Mouse (Mus musculus) heart, embryonic 15.5 days (tissue): ENCODE measurements at regions not wholly inside any gene's neighbourhood (a gene's known extent, or its start where the extent isn't known, plus 50 kb on each side); places are given as distances from the start of the nearest gene placed in this dataset.

ENCODE experiments used
- ATAC-seq: fragments of 200-750 bp; cut with Nextera tagmentation; replicated peaks from 2 replicates; pipeline ENCODE4 v1.8.0; 2017; ENCODE audit warnings: low read depth, moderate TSS enrichment; ENCODE audit not compliant: insufficient number of reproducible peaks, insufficient read depth, low FRiP score
- H3K27ac ChIP-seq: fragments of 300-500 bp; sonication (generic); 2 replicates; pipeline ENCODE4 v1.5.1; 2015; ENCODE audit warnings: mild to moderate bottlenecking, inconsistent platforms
- H3K27me3 ChIP-seq: fragments of 300-500 bp; sonication (generic); 2 replicates; pipeline ENCODE4 v1.6.1; 2015; ENCODE audit warnings: inconsistent platforms
- H3K36me3 ChIP-seq: fragments of 300-500 bp; sonication (generic); 2 replicates; pipeline ENCODE4 v1.6.1; 2015; ENCODE audit warnings: mild to moderate bottlenecking, inconsistent platforms
- H3K4me1 ChIP-seq: fragments of 300-500 bp; sonication (generic); replicated peaks from 2 replicates; pipeline ENCODE4 v1.6.1; 2015; ENCODE audit warnings: inconsistent platforms
- H3K4me2 ChIP-seq: fragments of 300-500 bp; sonication (generic); 2 replicates; pipeline ENCODE4 v1.6.1; 2015; ENCODE audit warnings: inconsistent platforms, mild to moderate bottlenecking, moderate library complexity
- H3K4me3 ChIP-seq: fragments of 300-500 bp; sonication (generic); 2 replicates; pipeline ENCODE4 v1.5.1; 2015; ENCODE audit warnings: mild to moderate bottlenecking, inconsistent platforms
- H3K9ac ChIP-seq: fragments of 300-500 bp; sonication (generic); 2 replicates; pipeline ENCODE4 v1.6.1; 2015; ENCODE audit warnings: mild to moderate bottlenecking, inconsistent platforms
- H3K9me3 ChIP-seq: fragments of 300-500 bp; sonication (generic); replicated peaks from 2 replicates; pipeline ENCODE4 v1.6.1; 2016; ENCODE audit warnings: inconsistent platforms
- WGBS: fragments of 180-500 bp; shearing (Covaris S2); methylation state at CpG from one replicate; pipeline ENCODE4 v1.1.7; 2015; ENCODE audit warnings: mixed read lengths; 5-methylcytosine and 5-hydroxymethylcytosine counted together

DNA sequence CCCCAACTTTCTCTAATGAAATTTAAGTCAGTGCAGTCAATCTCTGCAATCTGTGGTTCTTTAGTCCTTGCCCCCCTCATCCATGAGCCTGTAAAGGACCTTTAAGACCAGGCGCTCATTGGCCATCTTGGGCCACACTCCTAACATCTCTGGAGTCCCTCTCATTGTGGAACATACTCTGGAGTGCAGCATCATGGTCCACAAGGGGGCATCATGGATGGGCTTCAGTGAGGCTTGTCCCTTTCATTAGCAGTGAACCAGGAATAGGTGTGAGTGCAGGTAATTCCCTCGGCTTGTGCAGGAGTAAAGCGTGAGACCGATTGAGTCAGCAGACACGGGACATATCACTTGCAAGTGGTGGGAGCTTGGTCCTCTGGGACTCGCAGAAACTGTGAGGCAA, 137.7 kb downstream of the Sall1 start:
- Histone ChIP-seq H3K27ac (no peak overlapping the region), H3K4me2 (no peak overlapping the region), H3K9me3 (no peaks in the 10 kb centered on the region), H3K36me3 (no peaks in the 10 kb centered on the region), H3K27me3 (peaks cover 91% of the 10 kb centered on the region), H3K9ac (no peak overlapping the region), H3K4me3 (no peak overlapping the region), H3K4me1 (peaks cover 7% of the 10 kb centered on the region)
- 75% methylated on average over 6 of the region's 6 CpGs for WGBS
- ATAC-seq, result no peak

DNA sequence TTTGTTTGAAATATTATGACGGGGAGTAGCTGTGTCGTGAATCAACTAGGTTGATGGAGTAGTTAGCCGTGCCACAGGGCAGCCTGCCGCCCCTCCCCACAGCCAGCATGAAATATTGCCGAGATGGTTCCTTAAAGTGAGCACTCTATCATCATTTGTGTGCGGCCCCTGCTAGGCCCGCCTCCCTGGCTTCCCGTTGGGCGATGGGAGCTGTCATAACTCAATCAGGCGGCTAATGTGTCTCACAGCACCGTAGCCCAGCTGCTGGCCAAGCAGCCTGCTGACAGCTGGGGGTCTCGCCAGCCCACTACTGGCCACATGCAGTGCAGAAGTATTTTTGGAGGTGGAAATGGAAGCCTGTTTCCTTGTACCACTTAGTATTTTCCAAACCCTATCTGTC, 140.9 kb downstream of the Sall1 start:
- ATAC-seq, result no peak
- no peaks in the 10 kb centered on the region for H3K9me3 ChIP-seq
- no peak overlapping the region for H3K27ac ChIP-seq
- no peak overlapping the region for H3K4me3 ChIP-seq
- H3K9ac ChIP-seq, result no peak overlapping the region
- no peak overlapping the region for H3K4me2 ChIP-seq
- H3K36me3 ChIP-seq, result no peaks in the 10 kb centered on the region
- 58% methylated on average over 12 of the region's 12 CpGs for WGBS
- peaks cover 7% of the 10 kb centered on the region for H3K4me1 ChIP-seq
- peaks cover 80% of the 10 kb centered on the region for H3K27me3 ChIP-seq

DNA sequence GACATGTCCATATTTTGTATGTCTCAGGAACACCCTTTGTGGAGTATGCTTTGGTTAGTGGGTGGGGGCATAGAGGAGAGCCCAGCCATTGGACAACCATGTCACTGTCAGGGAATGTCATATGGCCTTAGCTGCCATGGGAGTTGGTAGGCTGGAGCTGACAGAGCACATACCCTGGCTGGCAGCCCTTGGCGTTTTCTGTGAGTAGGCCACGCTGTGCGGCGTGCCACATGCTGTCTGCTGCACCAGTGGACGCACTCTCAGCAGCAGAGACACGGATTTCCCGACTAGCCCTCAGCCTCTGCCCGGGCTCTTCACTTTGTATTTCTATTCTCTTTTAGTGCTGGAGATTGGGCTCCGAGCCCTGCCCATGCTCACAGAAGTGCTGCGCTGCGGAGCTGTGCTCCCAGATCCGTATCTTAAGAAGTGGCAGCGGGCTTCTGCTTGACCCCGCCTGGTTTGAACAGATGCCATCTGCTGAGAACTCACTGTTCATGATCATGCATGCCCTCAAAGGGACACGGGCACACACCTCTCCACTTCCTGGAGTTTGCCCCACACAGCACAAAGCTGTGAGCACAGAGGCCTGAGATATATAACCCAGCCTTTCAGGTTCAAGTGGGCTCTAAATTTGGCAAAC, 160.1 kb downstream of the Sall1 start:
- WGBS, result 76% methylated on average over 15 of the region's 15 CpGs
- Histone ChIP-seq H3K4me1 (peaks cover 7% of the 10 kb centered on the region), H3K9me3 (no peaks in the 10 kb centered on the region), H3K27ac (no peak overlapping the region), H3K4me3 (no peak overlapping the region), H3K4me2 (no peak overlapping the region), H3K9ac (no peak overlapping the region), H3K27me3 (peaks cover 52% of the 10 kb centered on the region), H3K36me3 (no peaks in the 10 kb centered on the region)
- no peak for ATAC-seq

DNA sequence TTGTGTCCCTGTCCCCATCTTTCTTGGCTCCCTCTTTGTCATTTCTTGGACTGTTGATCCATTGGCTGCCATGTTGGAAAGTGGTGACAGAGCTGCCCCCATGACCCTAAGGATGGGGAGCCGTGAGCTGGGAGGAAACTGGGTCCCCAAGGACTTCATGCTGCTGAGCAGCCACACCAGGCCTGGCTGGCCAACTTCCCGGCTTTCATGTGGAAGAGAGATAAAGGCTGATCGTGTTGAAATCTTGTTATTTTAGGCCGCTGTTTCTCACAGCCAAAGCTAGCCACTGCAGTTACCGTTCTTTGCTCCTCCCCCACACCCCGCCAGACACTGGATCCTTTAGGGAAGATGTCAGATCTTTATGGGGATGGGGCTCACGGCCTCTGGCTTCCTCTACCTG, 164.1 kb downstream of the Sall1 start:
- Histone ChIP-seq H3K9ac (no peak overlapping the region), H3K4me2 (no peak overlapping the region), H3K27ac (no peak overlapping the region), H3K4me3 (no peak overlapping the region), H3K9me3 (no peaks in the 10 kb centered on the region), H3K27me3 (peaks cover 63% of the 10 kb centered on the region), H3K4me1 (peaks cover 7% of the 10 kb centered on the region), H3K36me3 (no peaks in the 10 kb centered on the region)
- WGBS, result 20% methylated on average over 7 of the region's 7 CpGs
- ATAC-seq, result peak; percentile 86

DNA sequence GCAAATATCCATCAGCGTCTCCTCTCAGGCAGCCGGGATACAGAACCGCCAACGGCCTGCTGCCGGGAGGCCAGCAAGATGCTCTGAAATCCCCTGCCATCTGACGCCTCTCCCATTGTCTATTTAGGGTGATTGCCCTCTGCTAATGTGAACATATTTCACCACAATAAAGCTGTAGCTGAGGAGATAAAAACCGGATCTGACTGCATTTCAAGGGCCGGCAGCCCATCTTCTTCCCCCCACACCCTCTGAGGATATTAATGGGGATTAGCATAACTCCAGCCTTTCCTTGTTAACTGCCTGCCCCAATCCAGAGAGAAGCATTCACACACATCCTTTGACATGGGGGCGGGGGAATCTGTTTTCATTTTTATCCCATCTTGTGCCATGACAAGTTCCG, 166.0 kb downstream of the Sall1 start:
- ATAC-seq, result no peak
- H3K4me3 ChIP-seq, result no peak overlapping the region
- H3K4me1 ChIP-seq, result peaks cover 7% of the 10 kb centered on the region
- WGBS, result 76% methylated on average over 10 of the region's 10 CpGs
- H3K27me3 ChIP-seq, result peaks cover 61% of the 10 kb centered on the region
- H3K36me3 ChIP-seq, result no peaks in the 10 kb centered on the region
- no peaks in the 10 kb centered on the region for H3K9me3 ChIP-seq
- no peak overlapping the region for H3K9ac ChIP-seq
- no peak overlapping the region for H3K27ac ChIP-seq
- no peak overlapping the region for H3K4me2 ChIP-seq

DNA sequence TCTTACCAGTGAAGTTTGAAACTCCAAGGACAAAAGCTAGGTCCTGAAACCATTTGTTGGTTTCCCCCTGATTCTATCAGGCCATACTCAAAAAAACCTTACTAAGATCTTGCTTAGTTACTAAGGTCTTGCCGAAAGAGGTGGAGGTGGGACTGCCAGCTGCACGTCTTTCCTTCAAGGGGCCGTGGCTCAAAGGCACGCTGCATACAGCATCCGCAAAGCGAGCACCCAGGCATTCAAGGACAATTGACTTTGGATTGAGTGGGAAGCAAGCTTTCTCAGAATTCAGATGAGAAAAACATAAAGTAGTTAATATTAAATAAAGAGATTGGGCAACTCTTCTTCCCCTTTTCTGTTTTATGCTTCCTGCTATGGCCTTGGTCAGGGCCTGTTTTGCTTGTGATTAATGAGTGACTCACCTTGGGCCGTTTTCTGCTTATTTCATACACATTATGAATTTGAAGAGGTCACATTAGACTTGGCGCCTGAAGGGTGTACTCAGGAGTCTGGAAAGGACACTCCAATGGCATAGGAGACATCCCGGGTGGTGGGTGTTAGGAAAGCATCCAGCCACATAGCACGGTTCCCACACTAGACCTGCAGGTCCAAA, 166.1 kb downstream of the Cyld start:
- Histone ChIP-seq H3K27me3 (peaks cover 11% of the 10 kb centered on the region; the same call in 1 of the 2 replicates), H3K9me3 (no peaks in the 10 kb centered on the region), H3K4me1 (no peaks in the 10 kb centered on the region), H3K4me3 (no peak overlapping the region), H3K27ac (no peak overlapping the region), H3K36me3 (no peaks in the 10 kb centered on the region), H3K4me2 (no peak overlapping the region), H3K9ac (no peak overlapping the region)
- ATAC-seq, result no peak
- 82% methylated on average over 10 of the region's 10 CpGs for WGBS

DNA sequence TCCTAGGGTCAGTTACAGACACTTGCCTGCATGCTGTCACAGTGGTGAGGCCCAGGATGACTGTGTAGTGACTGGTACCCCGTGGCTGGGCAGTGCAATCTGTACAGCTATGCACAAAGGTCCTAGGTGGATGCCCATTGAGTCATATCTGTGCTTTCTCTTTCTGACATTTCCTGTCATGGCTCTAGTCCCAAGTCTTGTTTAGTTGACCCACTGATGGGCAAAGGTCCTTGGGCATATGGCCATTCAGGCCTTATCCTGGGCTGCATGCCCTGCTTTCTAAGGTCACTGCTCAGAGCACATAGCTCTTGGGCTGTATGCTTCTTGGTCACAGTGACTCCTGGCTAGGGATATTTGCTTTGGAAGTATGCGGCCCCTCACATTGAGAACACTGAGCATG, 160.4 kb downstream of the Cyld start:
- Histone ChIP-seq H3K9me3 (no peaks in the 10 kb centered on the region), H3K9ac (no peak overlapping the region), H3K4me3 (no peak overlapping the region), H3K27ac (no peak overlapping the region), H3K36me3 (no peaks in the 10 kb centered on the region), H3K4me1 (no peaks in the 10 kb centered on the region), H3K27me3 (peaks cover 13% of the 10 kb centered on the region), H3K4me2 (no peak overlapping the region)
- 81% methylated on average over 2 of the region's 2 CpGs for WGBS
- no peak for ATAC-seq

DNA sequence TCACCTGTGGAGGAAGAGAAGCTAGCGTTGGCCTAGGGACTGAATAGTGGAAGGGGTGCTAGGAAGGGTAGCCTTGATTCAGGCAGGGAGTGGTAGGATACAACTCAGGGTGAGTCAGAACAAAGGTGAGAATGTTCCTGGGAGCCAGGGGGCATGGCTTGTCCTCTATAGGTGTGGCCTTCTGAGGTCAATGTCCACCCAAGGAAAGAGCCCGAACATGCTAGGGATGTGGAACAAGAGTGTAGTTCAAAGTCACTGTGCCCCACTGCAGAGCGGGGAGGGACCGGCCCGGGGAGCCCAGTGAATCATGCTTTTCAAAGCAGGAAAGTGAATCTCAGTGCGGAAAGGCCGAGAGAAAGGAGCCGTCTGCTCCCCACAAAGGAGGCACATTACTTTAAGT, 156.4 kb downstream of the Cyld start:
- Histone ChIP-seq H3K9me3 (no peaks in the 10 kb centered on the region), H3K27ac (no peak overlapping the region), H3K4me2 (no peak overlapping the region), H3K4me1 (no peaks in the 10 kb centered on the region), H3K36me3 (no peaks in the 10 kb centered on the region), H3K4me3 (no peak overlapping the region), H3K9ac (no peak overlapping the region), H3K27me3 (peaks cover 7% of the 10 kb centered on the region)
- ATAC-seq, result no peak
- WGBS, result 86% methylated on average over 8 of the region's 8 CpGs

DNA sequence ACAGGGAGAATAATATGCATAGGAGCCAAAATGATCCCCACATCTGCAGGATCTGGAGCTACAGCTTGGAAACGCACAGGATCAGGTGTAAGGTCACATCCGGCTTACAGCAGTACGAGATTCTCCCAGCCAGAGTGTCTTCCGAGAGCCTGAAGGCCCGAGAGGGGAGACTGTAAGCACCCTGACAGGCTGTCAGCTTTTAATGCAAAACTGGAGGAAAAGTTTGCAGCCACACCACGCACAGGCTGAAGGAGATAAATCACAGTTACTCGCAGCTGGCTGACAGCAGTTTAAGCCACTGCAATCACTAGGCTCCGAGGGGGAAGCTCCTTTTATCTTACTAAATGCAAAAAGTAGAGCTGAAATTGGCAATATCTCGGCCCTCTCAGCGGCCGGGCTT, 149.1 kb downstream of the Cyld start:
- WGBS, result 38% methylated on average over 11 of the region's 11 CpGs
- no peak overlapping the region for H3K4me2 ChIP-seq
- no peak overlapping the region for H3K4me3 ChIP-seq

DNA sequence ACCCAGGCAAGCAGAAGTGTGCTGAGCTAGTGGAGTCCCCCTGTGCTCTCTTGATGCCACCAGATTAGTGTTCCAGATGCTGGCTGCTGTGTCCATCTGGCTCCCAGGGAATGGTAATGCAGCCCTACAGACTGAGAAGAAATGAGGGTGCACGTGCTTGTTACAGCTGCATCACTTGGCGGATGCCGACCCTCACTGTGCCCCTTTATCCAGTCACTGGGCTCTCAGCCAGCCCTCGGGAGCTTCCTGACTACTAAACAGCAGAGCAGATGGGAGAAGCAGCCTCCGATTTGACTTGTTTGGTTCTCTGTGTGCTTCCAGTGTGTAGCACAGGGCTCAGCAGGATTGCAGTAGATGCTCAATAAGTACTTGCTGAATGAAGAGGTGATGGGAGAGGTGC, 147.5 kb downstream of the Cyld start:
- H3K4me3 ChIP-seq, result no peak overlapping the region
- no peaks in the 10 kb centered on the region for H3K4me1 ChIP-seq
- H3K27me3 ChIP-seq, result 0 out of 2 replicates have a peak, but pooled peaks cover 6% of the 10 kb centered on the region
- H3K36me3 ChIP-seq, result no peaks in the 10 kb centered on the region
- 38% methylated on average over 5 of the region's 5 CpGs for WGBS
- H3K9ac ChIP-seq, result no peak overlapping the region
- H3K27ac ChIP-seq, result no peak overlapping the region
- ATAC-seq, result no peak
- no peak overlapping the region for H3K4me2 ChIP-seq
- H3K9me3 ChIP-seq, result no peaks in the 10 kb centered on the region

More for the DNA sequence above, 149.1 kb downstream of the Cyld start:
- Histone ChIP-seq H3K4me1 (no peaks in the 10 kb centered on the region), H3K9me3 (no peaks in the 10 kb centered on the region), H3K27ac (no peak overlapping the region), H3K27me3 (0 out of 2 replicates have a peak, but pooled peaks cover 6% of the 10 kb centered on the region), H3K9ac (no peak overlapping the region), H3K36me3 (no peaks in the 10 kb centered on the region)
- no peak for ATAC-seq

DNA sequence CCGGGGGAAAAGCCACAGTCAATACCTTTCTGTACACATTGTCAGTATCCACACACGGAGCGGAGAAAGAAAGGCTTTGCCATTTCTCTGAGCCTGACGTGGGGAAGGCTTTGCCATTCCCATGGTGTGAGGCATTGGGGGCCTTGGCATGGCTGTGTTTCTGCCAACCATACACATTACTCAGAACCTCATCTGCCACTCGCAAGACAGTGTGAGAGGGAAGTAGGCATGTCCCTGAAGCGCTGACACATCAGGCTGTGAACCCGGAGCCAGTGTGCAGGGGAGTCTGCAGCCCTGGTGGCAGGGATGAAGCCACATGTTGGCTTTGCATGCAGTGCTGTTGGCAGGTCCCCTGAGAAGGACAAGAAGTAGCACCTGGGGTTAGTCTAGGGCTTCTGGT, 145.6 kb downstream of the Cyld start:
- H3K4me1 ChIP-seq, result no peaks in the 10 kb centered on the region
- no peak overlapping the region for H3K27ac ChIP-seq
- no peak overlapping the region for H3K9ac ChIP-seq
- no peaks in the 10 kb centered on the region for H3K36me3 ChIP-seq
- WGBS, result 82% methylated on average over 7 of the region's 7 CpGs
- H3K4me2 ChIP-seq, result no peak overlapping the region
- H3K4me3 ChIP-seq, result no peak overlapping the region
- H3K27me3 ChIP-seq, result 0 out of 2 replicates have a peak, but pooled peaks cover 6% of the 10 kb centered on the region
- ATAC-seq, result no peak
- no peaks in the 10 kb centered on the region for H3K9me3 ChIP-seq

DNA sequence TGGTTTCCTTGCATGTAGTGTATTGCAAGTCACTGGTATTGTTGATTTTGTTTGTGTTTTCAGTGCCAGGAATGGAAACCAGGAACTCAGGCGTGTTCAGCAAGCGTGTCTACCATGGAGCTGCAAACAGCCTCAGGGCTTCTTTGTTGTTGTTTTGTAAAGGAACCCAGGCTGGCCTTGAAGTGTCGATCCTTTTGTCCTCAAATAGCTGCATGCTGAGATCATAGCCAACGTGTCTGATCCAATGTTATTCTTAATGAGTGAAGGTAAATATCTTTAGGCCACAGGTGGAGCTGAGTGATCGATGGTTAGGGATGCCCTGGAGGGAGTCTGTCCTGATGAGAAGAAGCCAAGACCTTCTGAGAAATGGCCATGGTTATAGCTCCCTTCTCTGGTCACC, 143.3 kb downstream of the Cyld start:
- no peaks in the 10 kb centered on the region for H3K27me3 ChIP-seq
- H3K4me3 ChIP-seq, result no peak overlapping the region
- H3K36me3 ChIP-seq, result no peaks in the 10 kb centered on the region
- H3K9me3 ChIP-seq, result no peaks in the 10 kb centered on the region
- H3K4me2 ChIP-seq, result no peak overlapping the region
- no peak for ATAC-seq
- 63% methylated on average over 5 of the region's 5 CpGs for WGBS
- H3K9ac ChIP-seq, result no peak overlapping the region
- no peaks in the 10 kb centered on the region for H3K4me1 ChIP-seq
- no peak overlapping the region for H3K27ac ChIP-seq
